Mouse (Mus musculus) limb, embryonic 11.5 days (tissue): ENCODE data around the gene Gm20812. TPM values are rescaled to one million over a fixed set of nuclear protein-coding genes. Genes with fewer than 3 reads are reported as not detected.
"Not testable (repeated sequence)": the region's sequence is repeated elsewhere in the genome, so short reads cannot be mapped to it uniquely, and the experiment has no call there.

Experiments used
- ATAC-seq: fragments of 200-750 bp; cut with Nextera tagmentation; 2 replicates; pipeline ENCODE4 v1.8.0; 2017; ENCODE audit warnings: low read depth; ENCODE audit not compliant: insufficient number of reproducible peaks, low FRiP score, low TSS enrichment
- DNase-seq: peaks from one replicate; pipeline ENCODE4 v3.0.0-alpha.2; 2015; ENCODE audit warnings: low spot score
- H3K27ac ChIP-seq: fragments of 300-500 bp; sonication (generic); replicated peaks from 2 replicates; pipeline ENCODE4 v1.5.1; 2014; ENCODE audit warnings: low read depth, mild to moderate bottlenecking, low read length
- H3K27me3 ChIP-seq: fragments of 300-500 bp; sonication (generic); 2 replicates; pipeline ENCODE4 v1.6.1; 2014; ENCODE audit warnings: mild to moderate bottlenecking, low read length, mixed read lengths; ENCODE audit not compliant: control insufficient read depth, insufficient read depth
- H3K36me3 ChIP-seq: fragments of 300-500 bp; sonication (generic); 2 replicates; pipeline ENCODE4 v1.6.1; 2014; ENCODE audit warnings: mild to moderate bottlenecking, low read length, moderate library complexity, mixed read lengths; ENCODE audit not compliant: control insufficient read depth, insufficient read depth
- H3K4me1 ChIP-seq: fragments of 300-500 bp; sonication (generic); 2 replicates; pipeline ENCODE4 v1.6.1; 2014; ENCODE audit warnings: low read length, mixed read lengths; ENCODE audit not compliant: control insufficient read depth, insufficient read depth
- H3K4me2 ChIP-seq: fragments of 300-500 bp; sonication (generic); 2 replicates; pipeline ENCODE4 v1.6.1; 2014; ENCODE audit warnings: low read depth, mild to moderate bottlenecking, moderate library complexity; ENCODE audit not compliant: severe bottlenecking
- H3K4me3 ChIP-seq: fragments of 300-500 bp; sonication (generic); 2 replicates; pipeline ENCODE4 v1.5.1; 2014; ENCODE audit warnings: low read depth, low read length
- H3K9ac ChIP-seq: fragments of 300-500 bp; sonication (generic); 2 replicates; pipeline ENCODE4 v1.6.1; 2014; ENCODE audit warnings: mild to moderate bottlenecking, low read length
- H3K9me3 ChIP-seq: fragments of 300-500 bp; sonication (generic); 2 replicates; pipeline ENCODE4 v1.6.1; 2016; ENCODE audit warnings: low read length; ENCODE audit not compliant: control insufficient read depth
- WGBS: fragments of 180-500 bp; shearing (Covaris S2); extraction: QIAGEN DNeasy Blood & Tissue Kit; methylation state at CpG from one replicate; pipeline ENCODE4 v1.1.7; 2014; 5-methylcytosine and 5-hydroxymethylcytosine counted together
- polyA plus RNA-seq: library from polyadenylated mRNA; unstranded; fragments of >200 nt; fragmentation: Nextera tagmentation; extraction: Ambion mirVana; gene quantifications from 2 replicates; pipeline ENCODE4 v1.2.1, GENCODE M21; 2014

Gm20812 gene
- not detected in 2 replicates for polyA plus RNA-seq

DNA sequence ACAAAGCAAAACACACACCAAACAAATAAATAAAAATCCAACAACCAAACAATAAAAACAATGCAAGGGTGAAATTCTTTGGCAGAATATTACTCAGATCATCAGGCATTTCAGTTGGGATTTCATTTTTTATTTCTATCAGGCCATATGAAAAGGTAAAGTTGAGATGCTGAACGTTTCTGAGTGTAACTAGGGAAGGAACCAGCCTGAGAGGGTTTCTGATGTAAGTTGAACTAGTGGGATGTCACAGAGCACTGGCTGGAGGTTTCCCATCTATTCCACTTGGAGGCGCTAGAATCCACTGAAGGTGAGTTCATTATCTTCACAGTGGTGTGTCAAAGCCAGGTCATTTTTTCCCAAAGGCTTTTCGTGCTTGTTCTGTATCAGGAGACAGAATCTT, at the start of gene Gm20812:
Gm20812 (plus strand) TSS at position 301 of the 400 bp plus-strand sequence.
- not testable (repeated sequence) for H3K9me3 ChIP-seq, ATAC-seq, H3K4me2 ChIP-seq, H3K27me3 ChIP-seq, H3K27ac ChIP-seq, H3K9ac ChIP-seq, H3K4me3 ChIP-seq, DNase-seq, H3K4me1 ChIP-seq, H3K36me3 ChIP-seq
- no CpG with 5 or more reads among the region's 3 CpGs for WGBS

Other genes starting within 250 kb of the Gm20812 start
- gene Gm29554, start 108.0 kb upstream of the Gm20812 start, polyA plus RNA-seq = not detected in 2 replicates